Mouse (Mus musculus): ENCODE measurements around the gene Ppm1h. TPM values are rescaled to one million over a fixed set of nuclear protein-coding genes. Genes with fewer than 3 reads are reported as not detected.

Ppm1h gene
- 3.7 and 5.8 TPM in 2 replicates for polyA plus RNA-seq (2016; fragmentation: Nextera tagmentation; extraction: Ambion mirVana)

GRCm38 (mm10) chr10:122678541-122679436, at the start of gene Ppm1h:
Gene Ppm1h (plus strand): TSS chr10:122678762.
- Histone ChIP-seq H3K4me3 (peak within 1 kb of the TSS; percentile 87), H3K36me3 (no peaks in the 10 kb centered on the region), H3K27ac (peak within 1 kb of the TSS; percentile 91), H3K9me3 (no peaks in the 10 kb centered on the region), H3K27me3 (ENCODE audit: insufficient read depth, poor library complexity, severe bottlenecking) (peaks cover 51% of the 10 kb centered on the region), H3K4me1 (replicated peaks) (peaks cover 28% of the 10 kb centered on the region)
- under 1% methylated on average over 94 of the region's 94 CpGs for WGBS
- peak; percentile 77 for DNase-seq (ENCODE audit: low spot score)

GRCm38 (mm10) chr10:122629003-122629402, 49.6 kb upstream of the Ppm1h start:
- Histone ChIP-seq H3K36me3 (no peaks in the 10 kb centered on the region), H3K27me3 (ENCODE audit: insufficient read depth, poor library complexity, severe bottlenecking) (no peaks in the 10 kb centered on the region), H3K9me3 (no peaks in the 10 kb centered on the region), H3K4me3 (no peak overlapping the region), H3K27ac (no peak overlapping the region), H3K4me1 (replicated peaks) (no peaks in the 10 kb centered on the region)
- no peak for DNase-seq (ENCODE audit: low spot score)
- WGBS: 77% methylated on average over 4 of the region's 4 CpGs

DNA sequence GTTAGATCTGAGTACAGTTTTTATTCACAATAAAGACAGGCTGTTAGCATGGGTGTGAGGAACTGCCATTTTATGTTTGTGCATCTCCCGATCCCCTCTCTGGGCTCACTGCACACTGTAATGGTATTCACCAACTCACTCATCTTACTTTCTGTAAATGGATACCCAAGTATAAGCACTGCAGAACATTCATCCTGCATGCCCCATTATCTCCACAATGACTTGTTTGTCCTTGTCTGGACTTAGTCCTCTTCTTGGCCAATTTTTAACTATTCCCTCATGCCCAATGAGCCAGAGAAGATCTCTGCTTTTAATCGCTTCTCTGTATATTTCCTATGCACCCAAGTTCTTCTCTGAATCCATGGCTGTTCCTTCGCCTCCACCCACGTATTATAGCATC, 38.7 kb upstream of the Ppm1h start:
- WGBS: 89% methylated on average over 4 of the region's 4 CpGs
- no peaks in the 10 kb centered on the region for H3K4me1 ChIP-seq (replicated peaks)
- no peaks in the 10 kb centered on the region for H3K36me3 ChIP-seq
- no peak overlapping the region for H3K4me3 ChIP-seq
- no peak overlapping the region for H3K27ac ChIP-seq
- H3K9me3 ChIP-seq: no peaks in the 10 kb centered on the region
- DNase-seq (ENCODE audit: low spot score): no peak
- H3K27me3 ChIP-seq (ENCODE audit: insufficient read depth, poor library complexity, severe bottlenecking): no peaks in the 10 kb centered on the region

GRCm38 (mm10) chr10:122641263-122641795, 37.2 kb upstream of the Ppm1h start:
- Histone ChIP-seq H3K36me3 (no peaks in the 10 kb centered on the region), H3K27me3 (ENCODE audit: insufficient read depth, poor library complexity, severe bottlenecking) (no peaks in the 10 kb centered on the region), H3K4me1 (replicated peaks) (no peaks in the 10 kb centered on the region), H3K9me3 (no peaks in the 10 kb centered on the region), H3K27ac (no peak overlapping the region), H3K4me3 (no peak overlapping the region)
- no peak for DNase-seq (ENCODE audit: low spot score)
- 91% methylated on average over 8 of the region's 8 CpGs for WGBS

GRCm38 (mm10) chr10:122642125-122642524, 36.4 kb upstream of the Ppm1h start:
- Histone ChIP-seq H3K9me3 (no peaks in the 10 kb centered on the region), H3K36me3 (no peaks in the 10 kb centered on the region), H3K27ac (no peak overlapping the region), H3K4me3 (no peak overlapping the region), H3K27me3 (ENCODE audit: insufficient read depth, poor library complexity, severe bottlenecking) (no peaks in the 10 kb centered on the region), H3K4me1 (replicated peaks) (no peaks in the 10 kb centered on the region)
- 87% methylated on average over 4 of the region's 4 CpGs for WGBS
- no peak for DNase-seq (ENCODE audit: low spot score)

DNA sequence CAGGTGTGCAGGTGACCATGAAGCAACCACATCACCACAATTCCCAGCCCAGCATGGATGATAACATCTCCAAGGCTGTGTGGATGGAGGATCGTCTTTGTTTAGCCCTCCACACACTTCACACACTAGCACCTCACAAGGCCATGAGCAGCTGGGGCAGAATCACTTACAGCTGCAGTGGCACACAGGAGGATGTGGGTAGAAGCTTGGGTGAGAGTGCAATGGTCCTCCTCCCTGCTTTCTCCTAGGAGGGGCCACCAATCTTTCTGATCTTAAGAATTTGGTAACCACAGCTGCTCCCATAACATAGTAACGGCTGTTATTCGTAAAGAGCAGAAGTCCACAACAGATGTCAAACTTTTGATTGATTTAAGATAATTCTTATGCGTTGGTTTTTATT, 26.6 kb upstream of the Ppm1h start:
- Histone ChIP-seq H3K4me3 (no peak overlapping the region), H3K27me3 (ENCODE audit: insufficient read depth, poor library complexity, severe bottlenecking) (no peaks in the 10 kb centered on the region), H3K36me3 (no peaks in the 10 kb centered on the region), H3K27ac (no peak overlapping the region), H3K9me3 (no peaks in the 10 kb centered on the region), H3K4me1 (replicated peaks) (no peaks in the 10 kb centered on the region)
- WGBS: 92% methylated on average over 4 of the region's 4 CpGs
- no peak for DNase-seq (ENCODE audit: low spot score)

DNA sequence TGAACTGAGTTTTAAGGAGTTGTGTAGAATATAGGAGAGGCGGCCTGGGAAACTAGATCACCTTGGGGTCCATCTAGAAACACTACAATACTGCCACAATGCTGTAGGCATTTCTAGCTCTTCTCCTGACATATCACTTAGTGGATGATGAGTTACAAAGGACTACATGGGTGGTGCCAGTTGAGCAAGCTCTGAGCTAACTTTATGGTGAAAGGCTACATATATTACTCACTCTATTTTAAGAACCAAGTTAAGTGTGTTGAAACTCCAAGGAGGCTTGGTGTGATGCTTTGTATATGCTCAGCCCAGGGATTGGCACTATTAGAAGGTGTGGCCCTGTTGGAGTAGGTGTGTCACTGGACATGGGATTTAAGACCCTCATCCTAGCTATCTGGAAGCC, 26.0 kb upstream of the Ppm1h start:
- 86% methylated on average over 1 of the region's 1 CpGs for WGBS
- no peaks in the 10 kb centered on the region for H3K27me3 ChIP-seq (ENCODE audit: insufficient read depth, poor library complexity, severe bottlenecking)
- no peak overlapping the region for H3K4me3 ChIP-seq
- no peak overlapping the region for H3K27ac ChIP-seq
- no peaks in the 10 kb centered on the region for H3K36me3 ChIP-seq
- H3K9me3 ChIP-seq: no peaks in the 10 kb centered on the region
- no peak for DNase-seq (ENCODE audit: low spot score)
- H3K4me1 ChIP-seq (replicated peaks): no peaks in the 10 kb centered on the region

- no peaks in the 10 kb centered on the region for H3K27me3 ChIP-seq (ENCODE audit: insufficient read depth, poor library complexity, severe bottlenecking)
- no peak for DNase-seq (ENCODE audit: low spot score)
These were observed 12.9 kb upstream of the Ppm1h start for GRCm38 (mm10) chr10:122665652-122666051.

DNA sequence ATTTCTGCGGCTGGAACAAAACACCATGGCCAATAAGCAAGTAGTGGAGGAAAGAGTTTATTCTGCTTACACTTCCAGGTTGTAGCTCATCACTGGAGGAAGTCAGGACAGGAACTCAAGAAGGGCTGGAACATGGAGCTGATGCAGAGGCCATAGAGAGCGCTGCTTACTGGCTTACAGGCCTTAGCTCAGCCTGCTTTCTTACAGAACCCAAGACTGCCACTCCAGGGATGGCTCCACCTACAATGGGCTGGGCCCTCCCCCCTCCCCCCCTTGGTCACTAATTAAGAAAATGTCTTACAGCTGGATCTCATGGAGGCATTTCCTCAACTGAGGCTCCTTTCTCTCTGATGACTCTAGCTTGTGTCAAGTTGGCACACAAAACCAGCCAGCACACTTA, 7.3 kb upstream of the Ppm1h start:
- H3K9me3 ChIP-seq: no peaks in the 10 kb centered on the region
- no peaks in the 10 kb centered on the region for H3K36me3 ChIP-seq
- no peak overlapping the region for H3K4me3 ChIP-seq
- H3K4me1 ChIP-seq (replicated peaks): no peaks in the 10 kb centered on the region
- WGBS: 73% methylated on average over 2 of the region's 2 CpGs
- no peak overlapping the region for H3K27ac ChIP-seq
- DNase-seq (ENCODE audit: low spot score): no peak
- H3K27me3 ChIP-seq (ENCODE audit: insufficient read depth, poor library complexity, severe bottlenecking): peaks cover 11% of the 10 kb centered on the region

More at GRCm38 (mm10) chr10:122665652-122666051, 12.9 kb upstream of the Ppm1h start:
- no peak overlapping the region for H3K4me3 ChIP-seq
- H3K4me1 ChIP-seq (replicated peaks): no peaks in the 10 kb centered on the region
- WGBS: 88% methylated on average over 1 of the region's 1 CpGs
- H3K36me3 ChIP-seq: no peaks in the 10 kb centered on the region
- H3K27ac ChIP-seq: no peak overlapping the region
- H3K9me3 ChIP-seq: no peaks in the 10 kb centered on the region

DNA sequence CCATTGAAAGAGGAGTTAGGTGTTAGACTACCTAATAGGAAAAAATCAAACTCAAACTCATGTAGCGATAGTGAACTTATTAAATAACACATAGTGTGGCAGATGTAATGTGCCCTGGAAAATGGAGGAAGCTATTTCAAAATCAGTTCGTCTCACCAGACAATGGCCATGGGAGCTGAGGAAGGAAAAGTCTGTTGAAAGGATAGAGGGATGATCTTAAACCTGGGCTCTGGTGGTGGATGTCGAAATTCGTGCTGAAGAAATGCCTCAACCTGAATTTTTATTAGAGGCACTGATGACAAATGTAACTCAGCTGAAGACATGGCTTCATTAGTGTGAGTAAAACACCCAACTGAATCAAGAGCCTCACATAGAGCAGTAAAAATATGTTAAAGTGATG, 6.5 kb upstream of the Ppm1h start:
- Histone ChIP-seq H3K36me3 (no peaks in the 10 kb centered on the region), H3K9me3 (no peaks in the 10 kb centered on the region), H3K27me3 (ENCODE audit: insufficient read depth, poor library complexity, severe bottlenecking) (peaks cover 12% of the 10 kb centered on the region), H3K4me1 (replicated peaks) (no peaks in the 10 kb centered on the region), H3K4me3 (no peak overlapping the region), H3K27ac (no peak overlapping the region)
- 92% methylated on average over 4 of the region's 4 CpGs for WGBS
- no peak for DNase-seq (ENCODE audit: low spot score)

DNA sequence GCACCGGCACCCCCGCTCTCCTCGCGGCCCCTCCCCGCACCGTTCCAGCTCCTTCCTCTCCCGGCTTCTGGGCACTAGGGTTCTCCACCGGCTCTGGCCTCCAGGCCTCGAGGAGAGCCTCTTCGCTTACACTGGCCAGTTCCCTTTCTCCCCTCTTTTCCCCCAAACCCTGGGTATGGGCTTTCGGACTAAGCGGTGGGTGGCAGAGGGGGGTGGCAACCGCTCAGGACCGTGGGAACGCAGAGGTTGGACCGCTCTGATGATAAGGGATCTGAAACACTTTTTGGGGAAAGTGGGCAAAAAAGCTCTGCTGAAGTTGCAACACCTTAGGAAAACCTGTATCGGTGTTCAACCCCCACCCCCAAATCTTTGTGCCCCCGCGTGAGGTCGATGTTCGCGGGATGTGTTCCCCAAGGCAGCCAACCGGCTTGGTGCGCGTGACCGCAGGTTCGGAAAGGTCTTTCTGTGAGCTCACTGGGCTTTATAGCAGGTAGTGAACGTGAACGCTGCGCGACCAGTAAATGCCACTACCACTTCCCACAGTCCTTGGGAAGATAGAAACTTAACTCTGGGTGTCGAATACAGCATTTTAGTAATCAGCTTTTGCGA, 979 bp downstream of the Ppm1h start:
- peak overlapping the region; percentile 91 for H3K27ac ChIP-seq
- no peaks in the 10 kb centered on the region for H3K36me3 ChIP-seq
- peaks cover 28% of the 10 kb centered on the region for H3K4me1 ChIP-seq (replicated peaks)
- DNase-seq (ENCODE audit: low spot score): no peak
- under 1% methylated on average over 33 of the region's 33 CpGs for WGBS
- peaks cover 47% of the 10 kb centered on the region for H3K27me3 ChIP-seq (ENCODE audit: insufficient read depth, poor library complexity, severe bottlenecking)
- H3K9me3 ChIP-seq: no peaks in the 10 kb centered on the region
- H3K4me3 ChIP-seq: peak overlapping the region; percentile 87

DNA sequence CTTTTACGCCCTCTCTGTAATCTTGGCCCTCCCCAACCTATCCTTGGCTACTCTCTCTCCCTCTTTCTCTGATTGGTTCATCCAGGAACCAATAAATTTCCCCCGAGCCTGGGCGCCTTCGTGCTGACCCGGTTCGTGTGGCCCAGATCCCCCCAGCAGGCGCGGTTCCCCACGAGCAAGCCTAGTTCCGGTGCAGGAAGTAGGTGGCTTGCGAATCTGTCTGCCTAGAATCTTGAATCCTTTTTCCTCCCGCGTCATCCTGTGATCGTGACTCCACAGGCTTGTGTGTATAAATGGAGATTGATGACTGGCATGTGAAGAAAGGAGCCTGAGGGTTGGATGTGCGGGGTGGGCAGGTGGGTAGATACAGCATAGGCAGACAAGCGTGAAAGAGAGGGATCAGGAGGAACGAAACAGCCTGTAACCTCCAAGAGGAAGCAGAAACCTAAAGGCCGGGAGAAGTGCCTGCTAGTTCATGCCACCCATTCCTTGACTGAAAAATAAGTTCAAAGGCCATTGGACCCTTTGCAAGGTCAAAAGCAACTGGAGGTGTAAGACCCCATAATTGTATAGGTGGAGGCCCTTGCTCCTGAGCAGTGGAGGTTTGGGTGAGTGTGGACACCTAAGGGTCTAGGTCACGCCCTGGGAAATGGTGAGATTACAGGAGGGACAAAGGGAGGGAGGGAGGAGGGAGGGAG, 2.0 kb downstream of the Ppm1h start:
- WGBS: under 1% methylated on average over 18 of the region's 19 CpGs
- H3K4me3 ChIP-seq: peak overlapping the region; percentile 87
- H3K9me3 ChIP-seq: no peaks in the 10 kb centered on the region
- DNase-seq (ENCODE audit: low spot score): peak; percentile 35
- H3K4me1 ChIP-seq (replicated peaks): peaks cover 28% of the 10 kb centered on the region
- peaks cover 45% of the 10 kb centered on the region for H3K27me3 ChIP-seq (ENCODE audit: insufficient read depth, poor library complexity, severe bottlenecking)
- H3K36me3 ChIP-seq: no peaks in the 10 kb centered on the region
- H3K27ac ChIP-seq: peak overlapping the region; percentile 57; the same call in 1 of the 2 replicates

DNA sequence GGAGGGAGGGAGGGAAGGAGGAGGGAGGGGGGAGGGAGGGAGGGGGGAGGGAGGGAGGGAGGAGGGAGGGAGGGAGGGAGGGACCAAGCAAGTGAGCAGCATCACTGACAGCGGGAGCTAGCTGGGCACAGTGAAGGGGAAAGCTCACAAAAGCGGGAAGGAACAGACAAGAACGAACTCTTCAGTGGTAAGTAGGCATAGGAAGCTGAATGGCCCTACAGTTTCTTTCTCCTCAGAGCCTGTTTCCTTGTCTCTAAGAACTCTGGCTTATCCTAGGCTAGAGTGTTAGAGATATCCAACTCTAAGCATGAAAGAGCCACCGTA, 2.5 kb downstream of the Ppm1h start:
- Histone ChIP-seq H3K9me3 (no peaks in the 10 kb centered on the region), H3K27ac (no peak overlapping the region), H3K4me1 (replicated peaks) (peaks cover 28% of the 10 kb centered on the region), H3K4me3 (peak overlapping the region; percentile 87; the same call in 1 of the 2 replicates), H3K36me3 (no peaks in the 10 kb centered on the region), H3K27me3 (ENCODE audit: insufficient read depth, poor library complexity, severe bottlenecking) (peaks cover 40% of the 10 kb centered on the region)
- WGBS: 20% methylated on average over 4 of the region's 4 CpGs
- DNase-seq (ENCODE audit: low spot score): no peak
